Mouse (Mus musculus) kidney, postnatal 0 days (tissue): ENCODE measurements around the gene Eif4g1. TPM values are rescaled to one million over a fixed set of nuclear protein-coding genes. Genes with fewer than 3 reads are reported as not detected.

Source experiments
- ATAC-seq: fragments of 200-750 bp; cut with Nextera tagmentation; replicated peaks from 2 replicates; pipeline ENCODE4 v1.8.0; 2017; ENCODE audit warnings: low read depth, moderate number of reproducible peaks, moderate TSS enrichment, moderate library complexity; ENCODE audit not compliant: low FRiP score
- DNase-seq: peaks from one replicate; pipeline ENCODE4 v3.0.0-alpha.2; 2016; ENCODE audit warnings: low spot score
- H3K27ac ChIP-seq: fragments of 300-500 bp; sonication (generic); 2 replicates; pipeline ENCODE4 v1.5.1; 2014; ENCODE audit warnings: mild to moderate bottlenecking
- H3K27me3 ChIP-seq: fragments of 300-500 bp; sonication (generic); 2 replicates; pipeline ENCODE4 v1.6.1; 2014; ENCODE audit warnings: low read length, mixed read lengths; ENCODE audit not compliant: insufficient read depth
- H3K36me3 ChIP-seq: fragments of 300-500 bp; sonication (generic); 2 replicates; pipeline ENCODE4 v1.6.1; 2014; ENCODE audit warnings: low read length, mixed read lengths; ENCODE audit not compliant: insufficient read depth
- H3K4me1 ChIP-seq: fragments of 300-500 bp; sonication (generic); replicated peaks from 2 replicates; pipeline ENCODE4 v1.6.1; 2014; ENCODE audit warnings: antibody characterized with exemption, low read length, mixed read lengths; ENCODE audit not compliant: insufficient read depth
- H3K4me2 ChIP-seq: fragments of 300-500 bp; sonication (generic); 2 replicates; pipeline ENCODE4 v1.6.1; 2014; ENCODE audit warnings: mild to moderate bottlenecking, low read length, moderate library complexity, mixed read lengths
- H3K4me3 ChIP-seq: fragments of 300-500 bp; sonication (generic); replicated peaks from 2 replicates; pipeline ENCODE4 v1.5.1; 2014; ENCODE audit warnings: low read depth, low read length
- H3K9ac ChIP-seq: fragments of 300-500 bp; sonication (generic); 2 replicates; pipeline ENCODE4 v1.6.1; 2014; ENCODE audit warnings: low read depth, low read length
- H3K9me3 ChIP-seq: fragments of 300-500 bp; sonication (generic); replicated peaks from 2 replicates; pipeline ENCODE4 v1.6.1; 2016; ENCODE audit warnings: low read length, inconsistent platforms, mixed read lengths
- CTCF ChIP-seq: IDR thresholded peaks from 2 replicates; pipeline ENCODE4 v1.5.1; 2016; ENCODE audit warnings: antibody characterized with exemption, low read depth, mild to moderate bottlenecking, moderate library complexity
- WGBS: fragments of 180-500 bp; shearing (Covaris S2); extraction: QIAGEN DNeasy Blood & Tissue Kit; methylation state at CpG from one replicate; pipeline ENCODE4 v1.1.7; 2014; 5-methylcytosine and 5-hydroxymethylcytosine counted together
- polyA plus RNA-seq: library from polyadenylated mRNA; unstranded; fragments of >200 nt; fragmentation: Nextera tagmentation; extraction: Ambion mirVana; gene quantifications from 2 replicates; pipeline ENCODE4 v1.2.1, GENCODE M21; 2015

Gene Eif4g1
- polyA plus RNA-seq, 1 experiment from 2014 or later, result 115 TPM

DNA sequence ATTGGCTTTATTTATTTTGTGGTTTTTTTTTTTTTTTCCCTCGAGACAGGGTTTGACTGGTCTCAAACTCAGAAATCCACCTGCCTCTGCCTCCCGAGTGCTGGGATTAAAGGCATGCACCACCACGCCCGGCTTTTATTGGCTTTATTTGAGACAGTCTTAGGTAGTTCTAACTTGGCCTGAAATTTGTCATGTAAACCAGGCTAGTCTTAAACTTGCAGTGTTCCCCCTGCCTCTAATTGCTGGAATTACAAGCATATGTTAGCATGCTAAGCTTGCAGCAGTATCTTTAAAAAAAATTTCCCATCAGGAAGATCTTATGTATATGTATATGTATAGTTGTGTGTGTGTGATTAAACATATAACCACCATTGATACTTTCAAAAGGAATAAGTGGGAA lies 8.6 kb downstream of the Eif4g1 start:
- peak; percentile 32; the same call in 1 of the 2 replicates for TF ChIP-seq CTCF
- H3K4me2 ChIP-seq, result no peak overlapping the region
- H3K9ac ChIP-seq, result no peak overlapping the region
- DNase-seq, result peak; percentile 52
- H3K4me1 ChIP-seq, result peaks cover 7% of the 10 kb centered on the region; the same call in 1 of the 2 replicates
- no peak overlapping the region for H3K4me3 ChIP-seq
- H3K36me3 ChIP-seq, result peaks cover 67% of the 10 kb centered on the region
- no peaks in the 10 kb centered on the region for H3K9me3 ChIP-seq
- H3K27ac ChIP-seq, result no peak overlapping the region
- no peak for ATAC-seq
- H3K27me3 ChIP-seq, result no peaks in the 10 kb centered on the region
- 73% methylated on average over 4 of the region's 4 CpGs for WGBS

DNA sequence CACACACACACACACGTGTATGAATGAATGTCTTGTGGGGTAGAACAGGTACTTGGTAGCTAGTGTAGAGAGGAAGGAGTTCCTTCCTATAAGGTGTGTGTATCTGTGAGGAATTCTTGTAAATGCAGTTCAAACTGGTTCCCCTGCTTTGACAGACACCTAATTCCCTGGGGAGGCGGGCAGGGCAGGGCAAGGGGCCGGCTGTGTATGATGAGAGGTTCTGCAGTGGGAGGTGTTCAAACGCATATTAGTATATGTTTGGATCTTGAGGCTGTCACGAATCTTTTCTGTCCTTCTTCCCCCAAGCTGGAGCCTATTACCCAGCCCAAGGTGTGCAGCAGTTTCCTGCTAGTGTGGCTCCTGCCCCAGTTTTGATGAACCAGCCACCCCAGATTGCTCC lies 9.3 kb downstream of the Eif4g1 start:
- TF ChIP-seq CTCF, result no peak
- WGBS, result 73% methylated on average over 5 of the region's 5 CpGs
- Histone ChIP-seq H3K36me3 (peaks cover 74% of the 10 kb centered on the region), H3K9ac (no peak overlapping the region), H3K4me3 (no peak overlapping the region), H3K4me1 (peaks cover 7% of the 10 kb centered on the region; the same call in 1 of the 2 replicates), H3K9me3 (no peaks in the 10 kb centered on the region), H3K4me2 (no peak overlapping the region), H3K27ac (no peak overlapping the region), H3K27me3 (no peaks in the 10 kb centered on the region)
- ATAC-seq (no peak), DNase-seq (no peak)

DNA sequence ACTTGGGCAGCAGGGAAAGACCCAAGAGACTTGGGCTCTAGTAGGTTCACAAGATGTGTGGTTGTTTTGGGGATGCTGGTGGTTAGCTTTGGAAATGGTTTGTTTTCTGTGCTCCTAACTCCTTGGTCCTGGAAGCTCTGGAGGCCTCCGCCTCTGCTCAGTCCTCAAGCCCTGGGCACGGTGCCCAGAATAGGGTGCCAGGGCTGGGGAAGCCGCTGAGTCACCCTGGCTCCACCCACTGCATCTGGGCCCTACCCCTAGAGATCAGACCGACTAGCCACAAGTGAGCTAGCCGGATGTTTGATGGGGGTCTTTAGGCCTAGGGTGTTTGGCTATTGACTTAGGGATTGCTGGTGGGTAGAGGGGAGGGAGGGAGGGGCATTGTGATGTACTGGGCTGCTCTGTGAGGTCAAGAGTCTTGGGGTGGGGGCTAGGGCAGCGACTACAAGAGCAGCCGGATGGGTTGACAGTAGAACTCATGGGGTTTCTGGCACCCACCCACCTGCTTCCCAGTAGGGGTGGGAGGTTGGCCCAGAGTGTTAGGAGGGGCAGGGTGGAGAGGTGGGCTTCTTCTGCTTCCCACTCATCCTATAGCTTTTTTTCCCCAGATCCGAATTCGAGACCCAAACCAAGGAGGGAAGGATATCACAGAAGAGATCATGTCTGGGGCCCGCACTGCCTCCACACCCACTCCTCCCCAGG lies 10.0 kb downstream of the Eif4g1 start:
- H3K4me3 ChIP-seq, result no peak overlapping the region
- H3K27me3 ChIP-seq, result no peaks in the 10 kb centered on the region
- peaks cover 80% of the 10 kb centered on the region for H3K36me3 ChIP-seq
- TF ChIP-seq CTCF, result no peak
- peaks cover 7% of the 10 kb centered on the region; the same call in 1 of the 2 replicates for H3K4me1 ChIP-seq
- WGBS, result 67% methylated on average over 10 of the region's 10 CpGs
- ATAC-seq, result no peak
- peak; percentile 29 for DNase-seq
- H3K27ac ChIP-seq, result no peak overlapping the region
- H3K4me2 ChIP-seq, result no peak overlapping the region
- H3K9me3 ChIP-seq, result no peaks in the 10 kb centered on the region
- H3K9ac ChIP-seq, result no peak overlapping the region

- DNase-seq, result no peak
- peaks cover 55% of the 10 kb centered on the region for H3K36me3 ChIP-seq
Measured at GRCm38 (mm10) chr16:20690774-20691173, 22.7 kb downstream of the Eif4g1 start.

DNA sequence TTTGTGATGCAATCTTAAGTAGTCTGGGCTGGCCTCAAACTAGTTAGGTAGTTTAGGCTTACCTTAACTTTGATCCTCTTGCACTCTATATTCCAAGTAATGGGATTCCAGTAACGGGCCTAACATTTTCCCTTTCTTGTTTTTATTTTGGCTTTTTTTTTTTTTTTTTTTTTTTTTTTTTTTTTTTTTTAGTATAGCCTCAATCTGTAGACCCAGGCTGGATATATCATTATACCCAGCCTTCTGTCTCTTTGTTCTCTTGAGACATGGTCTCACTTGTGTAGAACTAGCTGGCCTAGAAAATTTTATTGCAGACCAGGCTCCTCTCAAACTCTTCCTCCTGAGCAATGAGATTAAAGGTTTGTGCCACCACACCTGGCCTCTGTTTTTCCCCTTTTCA lies 23.5 kb downstream of the Eif4g1 start:
- no peak for ATAC-seq

More at GRCm38 (mm10) chr16:20690774-20691173, 22.7 kb downstream of the Eif4g1 start:
- Histone ChIP-seq H3K27ac (no peak overlapping the region), H3K4me1 (0 out of 2 replicates have a peak, but pooled peaks cover 1% of the 10 kb centered on the region), H3K4me2 (no peak overlapping the region), H3K9me3 (no peaks in the 10 kb centered on the region), H3K27me3 (no peaks in the 10 kb centered on the region), H3K9ac (no peak overlapping the region), H3K4me3 (no peak overlapping the region)
- 85% methylated on average over 3 of the region's 3 CpGs for WGBS
- no peak for TF ChIP-seq CTCF
- no peak for ATAC-seq

GRCm38 (mm10) chr16:20692241-20692965 lies 24.3 kb downstream of the Eif4g1 start:
- TF ChIP-seq CTCF, result no peak
- 0 out of 2 replicates have a peak, but pooled peaks cover 7% of the 10 kb centered on the region for H3K4me1 ChIP-seq
- H3K9me3 ChIP-seq, result no peaks in the 10 kb centered on the region
- peaks cover 39% of the 10 kb centered on the region for H3K36me3 ChIP-seq
- peak overlapping the region; percentile 96; the same call in 1 of the 2 replicates for H3K4me2 ChIP-seq
- no peak overlapping the region for H3K4me3 ChIP-seq
- no peak for ATAC-seq
- 49% methylated on average over 16 of the region's 16 CpGs for WGBS
- no peak overlapping the region for H3K9ac ChIP-seq
- no peak overlapping the region for H3K27ac ChIP-seq
- no peak for DNase-seq
- no peaks in the 10 kb centered on the region for H3K27me3 ChIP-seq

More for the DNA sequence above, 23.5 kb downstream of the Eif4g1 start:
- H3K27ac ChIP-seq, result no peak overlapping the region
- no peaks in the 10 kb centered on the region for H3K27me3 ChIP-seq
- H3K36me3 ChIP-seq, result peaks cover 46% of the 10 kb centered on the region
- WGBS, result 54% methylated on average over 1 of the region's 1 CpGs
- H3K4me1 ChIP-seq, result 0 out of 2 replicates have a peak, but pooled peaks cover 7% of the 10 kb centered on the region
- H3K9ac ChIP-seq, result no peak overlapping the region
- no peak overlapping the region for H3K4me3 ChIP-seq
- DNase-seq, result no peak
- H3K9me3 ChIP-seq, result no peaks in the 10 kb centered on the region
- TF ChIP-seq CTCF, result no peak
- H3K4me2 ChIP-seq, result no peak overlapping the region
